Mouse (Mus musculus) CH12.LX (cell line): ENCODE measurements around the gene Fam120a.

Source experiments
- BHLHE40 ChIP-seq: IDR thresholded peaks from 2 replicates; pipeline ENCODE4 v1.6.1; 2011; ENCODE audit warnings: mild to moderate bottlenecking, low read depth, low read length, improper control_type of control experiment
- CTCF ChIP-seq, 2 experiments: IDR thresholded peaks in 1 of 2; conservative IDR thresholded peaks in 1 of 2; 2 replicates each; pipeline ENCODE4 v1.5.1; 2011 to 2012; ENCODE audit warnings: low read depth in 2 of 2, low read length in 2 of 2, improper control_type of control experiment in 1 of 2, inconsistent platforms in 1 of 2, mild to moderate bottlenecking in 1 of 2, moderate library complexity in 1 of 2
- E2F4 ChIP-seq: IDR thresholded peaks from 2 replicates; pipeline ENCODE4 v1.6.1; 2011; ENCODE audit warnings: low read depth, low read length, improper control_type of control experiment; ENCODE audit not compliant: insufficient replicate concordance
- EP300 ChIP-seq: IDR thresholded peaks from 2 replicates; pipeline ENCODE4 v1.6.1; 2011; ENCODE audit warnings: low read length, improper control_type of control experiment
- MAX ChIP-seq: IDR thresholded peaks from 2 replicates; pipeline ENCODE4 v1.6.1; 2011; ENCODE audit warnings: low read length, improper control_type of control experiment
- MEF2A ChIP-seq: IDR thresholded peaks from 2 replicates; pipeline ENCODE4 v1.6.1; 2014; ENCODE audit warnings: low read depth, mild to moderate bottlenecking, inconsistent platforms, low read length, improper control_type of control experiment, borderline replicate concordance
- POLR2A ChIP-seq: IDR thresholded peaks from 2 replicates; pipeline ENCODE4 v1.6.1; 2011; ENCODE audit warnings: low read depth, mild to moderate bottlenecking, improper control_type of control experiment, low read length
- RCOR1 ChIP-seq: conservative IDR thresholded peaks from 2 replicates; pipeline ENCODE4 v1.6.1; 2012; ENCODE audit warnings: low read depth, mild to moderate bottlenecking, inconsistent platforms, low read length, improper control_type of control experiment
- TBP ChIP-seq: conservative IDR thresholded peaks from 2 replicates; pipeline ENCODE4 v1.6.1; 2011; ENCODE audit warnings: low read depth, low read length, improper control_type of control experiment
- TCF12 ChIP-seq: IDR thresholded peaks from 2 replicates; pipeline ENCODE4 v1.6.1; 2014; ENCODE audit warnings: low read depth, mild to moderate bottlenecking, inconsistent platforms, low read length, improper control_type of control experiment
- UBTF ChIP-seq: IDR thresholded peaks from 2 replicates; pipeline ENCODE4 v1.6.1; 2012; ENCODE audit warnings: low read depth, mild to moderate bottlenecking, inconsistent platforms, low read length, improper control_type of control experiment, moderate library complexity
- USF1 ChIP-seq: IDR thresholded peaks from 2 replicates; pipeline ENCODE4 v1.6.1; 2014; ENCODE audit warnings: low read depth, mild to moderate bottlenecking, inconsistent platforms, low read length, improper control_type of control experiment
- USF2 ChIP-seq: conservative IDR thresholded peaks from 2 replicates; pipeline ENCODE4 v1.6.1; 2011; ENCODE audit warnings: low read depth, low read length, improper control_type of control experiment
- ZC3H11A ChIP-seq: IDR thresholded peaks from 2 replicates; pipeline ENCODE4 v1.6.1; 2012; ENCODE audit warnings: low read depth, mild to moderate bottlenecking, inconsistent platforms, low read length, improper control_type of control experiment

DNA sequence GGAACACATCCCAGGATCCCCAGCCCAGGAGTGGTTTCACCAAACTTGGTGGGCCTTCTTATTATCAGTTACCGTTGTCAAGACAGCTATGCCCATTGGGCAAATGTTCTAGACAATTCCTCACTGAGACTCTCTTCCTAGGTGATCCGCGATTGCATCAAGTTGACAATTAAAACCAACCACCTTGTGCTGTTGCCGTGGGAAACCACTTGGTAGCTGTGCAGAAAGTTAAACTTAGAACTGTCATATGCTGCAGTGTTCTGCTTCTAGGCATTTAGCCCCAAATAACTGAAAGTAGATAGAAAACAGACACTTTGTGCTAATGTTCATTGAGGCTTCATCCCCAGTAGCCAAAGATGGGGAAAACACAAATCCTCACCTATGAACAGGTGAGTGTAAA, 28.9 kb upstream of the Fam120a start:
- TF ChIP-seq EP300, result no peak
- TF ChIP-seq POLR2A, result no peak
- no peak for TF ChIP-seq MAX
- no peak for TF ChIP-seq USF1
- TF ChIP-seq CTCF (conservative IDR thresholded peaks at IDR 0.05 in 1 of 2, IDR thresholded peaks at IDR 0.05 in 1 of 2; ENCODE audit: low read depth in 2 of 2, low read length in 2 of 2), result no peak
- no peak for TF ChIP-seq ZC3H11A
- TF ChIP-seq MEF2A, result no peak
- TF ChIP-seq E2F4, result no peak
- no peak for TF ChIP-seq BHLHE40
- no peak for TF ChIP-seq RCOR1
- no peak for TF ChIP-seq TCF12
- TF ChIP-seq UBTF, result no peak
- TF ChIP-seq USF2, result no peak
- no peak for TF ChIP-seq TBP
